Mouse (Mus musculus) heart, embryonic 11.5 days (tissue): ENCODE results near the gene Scg2. TPM values are rescaled to one million over a fixed set of nuclear protein-coding genes. Genes with fewer than 3 reads are reported as not detected.
A peak's percentile ranks its signal among the peaks of the same experiment; 100 is the strongest.

ENCODE experiments used
- ATAC-seq: fragments of 200-750 bp; cut with Nextera tagmentation; replicated peaks from 2 replicates; pipeline ENCODE4 v1.8.0; 2017; ENCODE audit warnings: moderate library complexity; ENCODE audit not compliant: insufficient number of reproducible peaks, low FRiP score, low TSS enrichment
- H3K27ac ChIP-seq: fragments of 300-500 bp; sonication (generic); 2 replicates; pipeline ENCODE4 v1.5.1; 2014; ENCODE audit warnings: mild to moderate bottlenecking, low read depth, low read length
- H3K27me3 ChIP-seq: fragments of 300-500 bp; sonication (generic); 2 replicates; pipeline ENCODE4 v1.6.1; 2014; ENCODE audit warnings: mild to moderate bottlenecking, low read length, mixed read lengths; ENCODE audit not compliant: control insufficient read depth, insufficient read depth
- H3K36me3 ChIP-seq: fragments of 300-500 bp; sonication (generic); 2 replicates; pipeline ENCODE4 v1.6.1; 2014; ENCODE audit warnings: mild to moderate bottlenecking, low read length, moderate library complexity, mixed read lengths; ENCODE audit not compliant: control insufficient read depth, insufficient read depth
- H3K4me1 ChIP-seq: fragments of 300-500 bp; sonication (generic); 2 replicates; pipeline ENCODE4 v1.6.1; 2014; ENCODE audit warnings: low read length; ENCODE audit not compliant: control insufficient read depth, insufficient read depth
- H3K4me2 ChIP-seq: fragments of 300-500 bp; sonication (generic); 2 replicates; pipeline ENCODE4 v1.6.1; 2014; ENCODE audit warnings: mild to moderate bottlenecking, moderate library complexity
- H3K4me3 ChIP-seq: fragments of 300-500 bp; sonication (generic); 2 replicates; pipeline ENCODE4 v1.5.1; 2014; ENCODE audit warnings: low read depth, low read length
- H3K9ac ChIP-seq: fragments of 300-500 bp; sonication (generic); 2 replicates; pipeline ENCODE4 v1.6.1; 2014; ENCODE audit warnings: mild to moderate bottlenecking, low read depth, low read length, moderate library complexity
- H3K9me3 ChIP-seq: fragments of 300-500 bp; sonication (generic); replicated peaks from 2 replicates; pipeline ENCODE4 v1.6.1; 2016; ENCODE audit warnings: low read length; ENCODE audit not compliant: control insufficient read depth
- WGBS: fragments of 180-500 bp; shearing (Covaris S2); extraction: QIAGEN DNeasy Blood & Tissue Kit; methylation state at CpG from one replicate; pipeline ENCODE4 v1.1.7; 2014; ENCODE audit not compliant: insufficient replicate concordance; 5-methylcytosine and 5-hydroxymethylcytosine counted together
- polyA plus RNA-seq: library from polyadenylated mRNA; unstranded; fragments of >200 nt; fragmentation: Nextera tagmentation; extraction: Ambion mirVana; gene quantifications from 2 replicates; pipeline ENCODE4 v1.2.1, GENCODE M21; 2014

The Scg2 gene
- polyA plus RNA-seq, 1 experiment from 2014 or later = 0.44 TPM

DNA sequence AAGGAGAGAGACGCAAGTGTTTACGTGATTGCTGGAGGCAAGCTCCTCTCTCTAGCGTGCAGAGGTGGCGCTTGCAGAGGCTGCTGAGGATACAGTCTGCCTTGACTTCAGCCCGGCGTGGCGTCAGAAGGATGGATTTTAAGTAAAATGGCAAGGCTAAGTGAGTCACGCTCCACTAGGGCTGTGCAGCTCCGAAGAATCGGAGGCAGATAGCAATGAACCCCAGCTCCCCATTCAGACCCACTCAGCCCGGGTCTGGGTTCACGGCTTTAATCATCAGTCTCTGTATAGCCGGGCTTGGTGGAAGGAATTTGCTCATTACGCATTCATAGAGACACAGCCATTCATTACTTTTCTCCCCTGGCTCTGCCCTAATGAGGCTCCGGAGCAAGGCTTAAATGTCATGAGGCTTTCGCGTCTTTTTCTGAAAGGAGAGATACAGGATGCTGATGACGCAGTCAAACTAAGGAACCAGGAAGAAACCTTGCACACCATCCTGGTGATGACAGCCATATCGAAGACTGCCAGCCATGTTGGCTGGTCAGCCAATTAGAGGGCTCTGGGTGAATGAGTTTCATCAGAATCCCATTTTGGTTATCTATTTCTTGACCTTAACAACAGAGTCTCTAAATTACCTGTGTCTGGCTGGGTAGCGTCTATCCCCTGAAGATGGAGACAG lies 10.6 kb upstream of the Scg2 start:
- Histone ChIP-seq H3K9me3 (no peaks in the 10 kb centered on the region), H3K36me3 (no peaks in the 10 kb centered on the region), H3K27me3 (no peaks in the 10 kb centered on the region), H3K4me3 (peak overlapping the region; percentile 25), H3K4me2 (peak overlapping the region; percentile 62), H3K4me1 (no peaks in the 10 kb centered on the region), H3K27ac (no peak overlapping the region), H3K9ac (0 out of 2 replicates have a peak overlapping the region, but pooled peaks have one; percentile 3)
- ATAC-seq = no peak
- 13% methylated on average over 20 of the region's 20 CpGs for WGBS

DNA sequence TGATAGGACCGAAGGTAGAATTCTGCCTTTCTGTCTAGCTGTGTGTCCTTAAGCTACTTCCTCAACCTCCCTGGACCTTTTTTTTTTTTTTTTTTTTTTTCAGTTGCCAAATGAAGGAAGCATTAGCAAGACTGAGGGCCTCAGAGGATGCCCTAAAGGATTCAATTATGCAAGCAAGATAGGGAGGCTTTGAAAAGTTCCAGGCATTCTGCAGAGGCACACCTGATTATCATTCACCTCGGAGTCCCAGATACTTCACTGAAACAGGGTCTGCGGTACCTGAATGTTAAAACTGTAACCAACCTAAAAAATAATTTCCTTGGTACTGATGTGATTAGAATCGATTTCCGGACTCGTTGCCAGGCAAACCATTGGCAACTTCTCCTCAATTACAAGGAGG lies 10.0 kb upstream of the Scg2 start:
- peak overlapping the region; percentile 25 for H3K4me3 ChIP-seq
- H3K9ac ChIP-seq = 0 out of 2 replicates have a peak overlapping the region, but pooled peaks have one; percentile 3
- H3K36me3 ChIP-seq = no peaks in the 10 kb centered on the region
- H3K4me2 ChIP-seq = peak overlapping the region; percentile 62
- 19% methylated on average over 6 of the region's 6 CpGs for WGBS
- ATAC-seq = no peak
- no peaks in the 10 kb centered on the region for H3K4me1 ChIP-seq
- no peaks in the 10 kb centered on the region for H3K27me3 ChIP-seq
- no peak overlapping the region for H3K27ac ChIP-seq
- no peaks in the 10 kb centered on the region for H3K9me3 ChIP-seq

DNA sequence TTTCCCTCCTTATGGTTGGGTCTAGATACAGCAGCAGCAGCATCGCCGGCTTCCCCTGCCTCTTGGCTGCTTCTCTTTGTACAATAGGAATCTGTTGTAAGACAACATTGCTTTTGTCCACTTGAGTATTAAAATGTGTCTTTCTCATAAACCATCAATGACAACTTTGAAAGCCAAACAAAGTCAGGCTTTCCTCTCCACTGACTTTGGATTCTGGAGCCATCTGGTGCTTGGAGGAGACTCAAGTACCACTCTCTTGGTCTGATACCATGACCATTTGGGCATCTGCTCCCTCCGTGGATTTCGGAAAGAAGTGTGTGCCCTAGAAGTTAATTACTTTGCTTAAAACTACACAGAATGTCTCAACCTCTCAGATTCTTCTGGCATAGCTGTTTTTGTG lies 5.7 kb upstream of the Scg2 start:
- Histone ChIP-seq H3K4me3 (no peak overlapping the region), H3K9ac (no peak overlapping the region), H3K27me3 (no peaks in the 10 kb centered on the region), H3K36me3 (no peaks in the 10 kb centered on the region), H3K9me3 (no peaks in the 10 kb centered on the region), H3K4me2 (no peak overlapping the region), H3K4me1 (no peaks in the 10 kb centered on the region), H3K27ac (no peak overlapping the region)
- WGBS = 81% methylated on average over 4 of the region's 4 CpGs
- ATAC-seq = no peak

DNA sequence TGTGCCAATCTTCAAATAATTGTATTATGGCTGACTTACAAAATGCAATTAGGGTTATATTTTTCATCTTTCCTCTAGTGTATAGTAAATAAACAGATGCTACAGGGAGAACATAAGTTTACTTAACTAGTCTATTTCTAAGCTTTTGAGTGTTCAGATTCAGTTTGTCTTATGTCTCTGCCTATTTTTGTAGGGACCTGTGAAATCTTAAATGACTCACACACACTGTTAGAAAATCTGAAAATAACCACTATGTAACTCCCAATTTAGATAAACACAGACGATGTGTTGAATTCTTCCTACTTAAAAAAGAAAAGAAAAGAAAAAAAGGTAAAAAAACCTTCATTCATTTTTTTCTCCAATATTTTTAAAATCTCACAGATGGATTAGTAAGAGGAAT lies 2.2 kb downstream of the Scg2 start:
- no peak for ATAC-seq
- Histone ChIP-seq H3K4me2 (no peak overlapping the region), H3K36me3 (no peaks in the 10 kb centered on the region), H3K27me3 (no peaks in the 10 kb centered on the region), H3K9me3 (no peaks in the 10 kb centered on the region), H3K27ac (no peak overlapping the region), H3K4me1 (no peaks in the 10 kb centered on the region), H3K4me3 (no peak overlapping the region), H3K9ac (no peak overlapping the region)
- WGBS = 67% methylated on average over 1 of the region's 1 CpGs

DNA sequence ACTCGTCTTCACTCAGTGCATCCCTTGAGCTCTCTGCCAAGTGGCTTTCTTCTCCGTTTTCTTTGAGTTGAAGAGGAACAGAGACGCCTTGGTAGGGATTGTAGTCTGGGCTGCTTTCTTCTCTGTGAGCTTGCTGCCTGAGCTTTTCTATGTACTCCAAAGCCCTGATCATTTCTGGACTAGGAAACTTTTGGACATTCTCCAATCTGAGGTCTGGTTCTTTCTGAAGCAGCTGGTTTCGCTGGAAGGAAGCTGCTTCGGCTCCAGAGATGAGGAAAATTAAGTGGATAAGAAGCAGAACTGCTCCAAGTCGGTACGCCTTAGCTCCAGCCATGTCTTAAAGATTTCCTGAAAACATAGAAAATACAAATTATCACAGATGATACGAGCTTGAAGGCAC lies 3.2 kb downstream of the Scg2 start:
- Histone ChIP-seq H3K27ac (no peak overlapping the region), H3K4me3 (no peak overlapping the region), H3K27me3 (no peaks in the 10 kb centered on the region), H3K9ac (no peak overlapping the region), H3K9me3 (no peaks in the 10 kb centered on the region), H3K36me3 (no peaks in the 10 kb centered on the region), H3K4me2 (no peak overlapping the region), H3K4me1 (no peaks in the 10 kb centered on the region)
- 82% methylated on average over 8 of the region's 8 CpGs for WGBS
- no peak for ATAC-seq

DNA sequence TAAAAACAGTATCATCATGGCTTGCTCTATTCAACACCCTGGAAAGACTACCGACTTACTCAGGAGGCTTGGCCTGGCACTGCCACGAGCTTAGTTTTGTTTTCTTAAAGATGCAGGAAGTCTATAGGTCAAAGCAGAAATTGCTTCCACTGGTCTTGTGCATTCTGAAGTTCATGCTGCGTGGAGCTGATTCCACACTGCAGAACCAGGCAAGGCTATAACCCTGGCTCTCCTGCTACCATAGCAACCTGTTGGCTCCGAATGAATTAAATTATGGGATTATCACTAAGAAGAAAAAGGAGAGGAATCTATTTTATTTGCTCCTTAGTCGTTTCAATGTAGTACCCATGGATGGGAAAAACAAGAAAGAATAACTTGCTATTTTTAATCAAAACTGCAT lies 10.9 kb downstream of the Scg2 start:
- Histone ChIP-seq H3K9me3 (no peaks in the 10 kb centered on the region), H3K4me3 (no peak overlapping the region), H3K4me1 (no peaks in the 10 kb centered on the region), H3K36me3 (no peaks in the 10 kb centered on the region), H3K27me3 (no peaks in the 10 kb centered on the region), H3K9ac (no peak overlapping the region), H3K27ac (no peak overlapping the region), H3K4me2 (no peak overlapping the region)
- WGBS = 62% methylated on average over 5 of the region's 5 CpGs
- no peak for ATAC-seq

DNA sequence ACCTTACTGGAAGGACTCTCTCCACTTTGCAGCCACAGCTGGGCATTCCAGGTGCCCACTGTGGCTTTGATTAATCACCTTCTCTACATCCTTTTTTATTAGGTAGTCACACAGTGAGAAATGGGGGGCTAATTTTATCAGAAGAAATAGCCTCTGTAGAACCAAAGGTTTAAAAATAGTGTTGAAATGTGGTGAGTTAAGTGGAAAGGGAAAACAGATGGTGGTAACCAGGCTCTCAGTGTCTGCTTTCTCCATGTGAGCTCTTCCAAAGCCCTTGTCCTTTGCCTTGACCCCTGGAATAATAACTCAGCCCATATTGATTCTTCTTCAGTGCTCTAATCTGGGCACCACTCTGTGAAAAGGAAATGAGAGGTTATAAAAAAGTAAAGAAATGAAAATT lies 24.4 kb downstream of the Scg2 start:
- no peak for ATAC-seq
- H3K27me3 ChIP-seq = no peaks in the 10 kb centered on the region
- no peak overlapping the region for H3K9ac ChIP-seq
- H3K4me2 ChIP-seq = no peak overlapping the region
- H3K36me3 ChIP-seq = no peaks in the 10 kb centered on the region
- H3K9me3 ChIP-seq = no peaks in the 10 kb centered on the region
- no peak overlapping the region for H3K27ac ChIP-seq
- H3K4me1 ChIP-seq = no peaks in the 10 kb centered on the region
- no peak overlapping the region for H3K4me3 ChIP-seq

DNA sequence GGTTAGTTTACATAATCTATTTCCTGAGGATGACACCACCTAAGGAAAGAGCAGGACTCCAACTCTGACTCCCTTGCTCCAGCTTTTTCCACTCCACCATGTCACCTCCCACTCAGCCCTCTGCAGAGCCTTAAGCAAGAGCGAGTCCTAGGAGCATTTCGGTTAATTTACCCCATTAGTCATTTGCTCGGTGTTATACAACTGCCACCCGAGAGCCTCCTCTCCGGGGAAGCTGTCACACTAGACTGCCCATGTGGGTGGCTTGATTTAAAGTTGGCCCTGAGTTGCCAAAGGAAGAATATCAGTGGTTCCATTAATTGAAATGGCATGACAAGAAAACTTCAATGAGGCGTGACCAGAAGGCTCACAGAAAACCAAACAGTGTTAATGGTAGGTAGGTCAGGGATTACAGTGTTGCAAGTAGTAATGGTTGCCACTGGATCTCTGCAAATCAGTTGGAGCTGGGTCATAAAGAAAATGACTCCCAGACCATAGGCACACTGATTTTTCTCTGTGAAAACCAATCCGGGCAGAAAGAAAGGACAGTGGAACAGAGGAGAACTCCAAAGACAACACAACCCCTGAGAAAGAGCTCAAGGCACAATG lies 33.5 kb downstream of the Scg2 start:
- H3K27ac ChIP-seq = no peak overlapping the region

More for the DNA sequence above, 33.5 kb downstream of the Scg2 start:
- Histone ChIP-seq H3K9ac (no peak overlapping the region), H3K4me3 (no peak overlapping the region), H3K4me2 (no peak overlapping the region), H3K36me3 (no peaks in the 10 kb centered on the region), H3K9me3 (no peaks in the 10 kb centered on the region), H3K27me3 (no peaks in the 10 kb centered on the region), H3K4me1 (no peaks in the 10 kb centered on the region)
- no peak for ATAC-seq
- WGBS = 76% methylated on average over 7 of the region's 7 CpGs
